ENCODE assay signal across 13 mouse cellular contexts in the genomic region with DNA sequence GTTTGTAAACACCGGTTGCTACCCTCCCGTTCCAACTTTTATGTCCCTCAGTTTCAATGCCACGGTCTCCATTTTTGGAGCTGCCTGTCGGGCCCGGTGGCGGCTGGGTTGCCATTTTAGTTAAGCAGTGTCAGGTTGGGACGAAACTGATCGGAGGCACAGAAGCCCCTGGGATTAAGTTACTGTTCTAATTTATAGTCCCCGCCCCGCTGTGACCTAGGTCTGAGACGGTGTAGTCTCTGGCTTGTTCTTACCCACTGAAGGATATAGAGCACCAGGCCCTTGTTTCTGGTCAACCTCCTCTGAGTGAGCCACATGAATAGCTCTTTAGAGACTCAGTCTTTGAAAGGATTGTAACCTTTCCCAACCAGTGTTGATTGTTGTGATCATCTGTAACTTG. TPM values are rescaled to one million over a fixed set of nuclear protein-coding genes. Genes with fewer than 3 reads are reported as not detected.
DNase-seq lines count a peak whose midpoint lies in the region; ATAC-seq and TF ChIP-seq lines count a peak whose summit lies in the region.
"Had no signal": no experiment of that assay in that cellular context is flagged by ENCODE, and none has a peak within 500 bp of the region (broad histone marks: within the 10 kb centered on the region; RNA-seq: fewer than 3 reads in every experiment).

No protein-coding gene starts in this region.

- peaks cover 4% of the 10 kb centered on the region; the same call in 1 of the 2 replicates for H3K36me3 ChIP-seq in heart, embryonic 11.5 days (ENCODE audit: control insufficient read depth, insufficient read depth, low read length)
- H3K36me3 ChIP-seq in kidney, embryonic 16.5 days (ENCODE audit: insufficient read depth, low read length), result no peaks in the 10 kb centered on the region

- 92% methylated on average over 11 of the region's 11 CpGs for WGBS in heart, embryonic 11.5 days (ENCODE audit: insufficient replicate concordance)
- WGBS in kidney, embryonic 16.5 days, result 44% methylated on average over 11 of the region's 11 CpGs

- TF ChIP-seq CTCF in gastrocnemius, adult 2 months (IDR thresholded peaks at IDR 0.05), result no peak

- DNase-seq in heart, adult 18-20 months, result no peak
- DNase-seq in kidney, adult 11 months, result no peak
- DNase-seq in gastrocnemius, adult 2 months, result peak; percentile 86
- DNase-seq in gastrocnemius, postnatal 25 days, result peak; percentile 72
- no peak for DNase-seq in MN1 (ENCODE audit: low spot score)
- DNase-seq: cerebellum, adult 8-10 months had no signal

- peaks cover 28% of the 10 kb centered on the region for H3K4me1 ChIP-seq in heart, embryonic 11.5 days (ENCODE audit: control insufficient read depth, insufficient read depth, low read length)
- peaks cover 14% of the 10 kb centered on the region for H3K4me1 ChIP-seq in kidney, embryonic 16.5 days (ENCODE audit: insufficient read depth, low read length)

- no peak overlapping the region for H3K9ac ChIP-seq in heart, embryonic 11.5 days (ENCODE audit: low read depth, low read length)
- no peak overlapping the region for H3K9ac ChIP-seq in kidney, embryonic 16.5 days (replicated peaks; ENCODE audit: low read length)
- H3K9ac ChIP-seq: liver, embryonic 12.5 days had no signal

- intact Hi-C loops in gastrocnemius, adult 2 months (cut with DNase I), result loop anchor here (5.0 kb wide), 1 partner anchor 132 kb away; no protein-coding TSS in a partner anchor

- H3K27me3 ChIP-seq in heart, embryonic 11.5 days (ENCODE audit: control insufficient read depth, insufficient read depth, low read length), result no peaks in the 10 kb centered on the region
- H3K27me3 ChIP-seq in kidney, embryonic 16.5 days (ENCODE audit: insufficient read depth, low read length), result no peaks in the 10 kb centered on the region
- H3K27me3 ChIP-seq: CH12.LX; liver, embryonic 12.5 days had no signal

- H3K4me2 ChIP-seq in heart, embryonic 11.5 days, result peak overlapping the region; percentile 16; the same call in 1 of the 2 replicates
- H3K4me2 ChIP-seq in kidney, embryonic 16.5 days (replicated peaks; ENCODE audit: low read depth, low read length), result no peak overlapping the region
- H3K4me2 ChIP-seq: liver, embryonic 12.5 days; midbrain, embryonic 11.5 days had no signal

- no peak for ATAC-seq in heart, embryonic 11.5 days (replicated peaks; ENCODE audit: insufficient number of reproducible peaks, low FRiP score, low TSS enrichment)
- ATAC-seq in kidney, embryonic 16.5 days (ENCODE audit: low FRiP score, low TSS enrichment), result 0 out of 2 replicates have a peak, but pooled peaks have one; percentile 63
- ATAC-seq: liver, embryonic 12.5 days; lung, postnatal 0 days had no signal

- H3K4me3 ChIP-seq in heart, embryonic 11.5 days (ENCODE audit: low read depth, low read length), result no peak overlapping the region
- H3K4me3 ChIP-seq in kidney, embryonic 16.5 days (ENCODE audit: low read length), result no peak overlapping the region
- peak overlapping the region; percentile 82 for H3K4me3 ChIP-seq in gastrocnemius, adult 2 months
- H3K4me3 ChIP-seq: erythroblast, embryonic 14.5 days; liver, embryonic 12.5 days had no signal

- 0 out of 2 replicates have a peak overlapping the region, but pooled peaks have one; percentile 88 for H3K27ac ChIP-seq in heart, embryonic 11.5 days (ENCODE audit: low read depth, low read length)
- H3K27ac ChIP-seq in kidney, embryonic 16.5 days (ENCODE audit: low read length), result no peak overlapping the region
- peak overlapping the region; percentile 95 for H3K27ac ChIP-seq in gastrocnemius, adult 2 months
- H3K27ac ChIP-seq: liver, embryonic 12.5 days had no signal

- no peaks in the 10 kb centered on the region for H3K9me3 ChIP-seq in heart, embryonic 11.5 days (replicated peaks; ENCODE audit: control insufficient read depth, low read length)
- no peaks in the 10 kb centered on the region for H3K9me3 ChIP-seq in kidney, embryonic 16.5 days (ENCODE audit: low read length)
- H3K9me3 ChIP-seq: liver, embryonic 12.5 days had no signal

RNA-seq across cellular contexts. Expression of gene 1700056E22Rik, which starts 6.1 kb away (rescaled TPM):
- 1.8 and 2.5 TPM in 2 replicates for polyA plus RNA-seq in heart, embryonic 11.5 days (2014; fragmentation: Nextera tagmentation; extraction: Ambion mirVana)
- 1 to 10 TPM in 1 of 2 experiments, under 1 TPM in 1; 0.55 to 1.6 TPM for total RNA-seq in heart, adult 18-20 months (2021)
- polyA plus RNA-seq in kidney, embryonic 16.5 days (2015; fragmentation: Nextera tagmentation; extraction: Ambion mirVana), result 1.6 and 1.7 TPM in 2 replicates
- total RNA-seq in gastrocnemius, adult 2 months (2021), result under 1 TPM; 0.18 to 0.42 TPM
- total RNA-seq in gastrocnemius, postnatal 25 days (2021), result 1 to 10 TPM in 1 of 2 experiments, under 1 TPM in 1; 0.96 to 1.3 TPM

RNA-seq across cellular contexts. Expression of gene Dusp10, which starts 27.1 kb away (rescaled TPM):
- polyA plus RNA-seq in heart, embryonic 11.5 days (2014; fragmentation: Nextera tagmentation; extraction: Ambion mirVana), result 14.4 and 14.8 TPM in 2 replicates
- total RNA-seq in heart, adult 18-20 months (2021), result 1 to 10 TPM; 3.6 to 5.0 TPM
- 7.1 and 7.4 TPM in 2 replicates for polyA plus RNA-seq in kidney, embryonic 16.5 days (2015; fragmentation: Nextera tagmentation; extraction: Ambion mirVana)
- 10 to 100 TPM; 18.4 to 25.0 TPM for total RNA-seq in gastrocnemius, adult 2 months (2021)
- total RNA-seq in gastrocnemius, postnatal 25 days (2021), result 10 to 100 TPM; 20.2 to 32.6 TPM

Comparison
In these comparisons a context has a peak if more than half of its experiments do, and no peak if none do; other contexts are left out.
1. DNase-seq: peak in gastrocnemius, adult 2 months (single experiment) and gastrocnemius, postnatal 25 days (single experiment); none in heart, adult 18-20 months (0 of 2), kidney, adult 11 months (single experiment) and MN1 (single experiment).